Mouse (Mus musculus): ENCODE data around the gene Rusc2.

DNA sequence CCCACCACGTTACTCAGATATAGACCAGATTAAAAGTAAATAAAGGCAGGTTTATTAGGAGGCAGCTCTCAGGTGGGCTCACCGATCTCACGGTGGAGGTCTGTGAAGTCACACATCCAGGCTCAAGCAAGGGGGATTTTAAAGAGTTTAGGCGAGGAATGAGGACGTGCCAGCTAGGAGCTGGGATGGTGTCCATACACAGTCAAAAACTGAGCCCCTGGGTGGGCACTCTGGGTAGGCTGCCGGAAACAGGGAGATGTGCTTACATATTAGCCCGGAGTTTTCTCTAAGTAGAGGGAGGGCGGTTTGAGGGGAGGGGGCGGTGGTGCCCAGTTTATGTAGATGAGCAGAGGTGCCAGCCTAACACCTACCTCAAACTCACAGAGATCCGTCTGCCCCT lies 828 bp upstream of the Rusc2 start:
- TF ChIP-seq POLR2A (IDR thresholded peaks at IDR 0.05; ENCODE audit: low read depth, low read length) (no peak), CTCF (conservative IDR thresholded peaks at IDR 0.05; ENCODE audit: insufficient read depth, insufficient read length, low read depth, low read length) (no peak)
